Mouse (Mus musculus) embryonic fibroblast, embryonic 13.5 days (primary cell): ENCODE measurements around the gene Hspa8.

Experiments used
- CTCF ChIP-seq: IDR thresholded peaks from 2 replicates; pipeline ENCODE4 v1.5.1; 2011; ENCODE audit warnings: mild to moderate bottlenecking, control low read depth, low read length, moderate library complexity, borderline replicate concordance; ENCODE audit not compliant: insufficient read depth
- POLR2A ChIP-seq: IDR thresholded peaks from 2 replicates; pipeline ENCODE4 v1.6.1; 2011; ENCODE audit warnings: low read depth, mild to moderate bottlenecking, control low read depth, low read length, moderate library complexity

- TF ChIP-seq CTCF (no peak), POLR2A (no peak)
Observed at GRCm38 (mm10) chr9:40808907-40809280, 8.1 kb downstream of the Hspa8 start.
